Mouse (Mus musculus): ENCODE data around the gene Eif1.

GRCm38 (mm10) chr11:100288942-100289341 is 30.7 kb upstream of the Eif1 start:
- TF ChIP-seq CTCF (IDR thresholded peaks at IDR 0.05; ENCODE audit: borderline replicate concordance, extremely low read depth, insufficient read depth, insufficient read length), result no peak
- no peak for TF ChIP-seq POLR2A (IDR thresholded peaks at IDR 0.05; ENCODE audit: borderline replicate concordance, extremely low read depth, insufficient read depth, insufficient read length, poor library complexity, severe bottlenecking)

All from brain, embryonic 14.5 days (tissue).